ENCODE assay signal across 20 mouse cellular contexts in the genomic region with DNA sequence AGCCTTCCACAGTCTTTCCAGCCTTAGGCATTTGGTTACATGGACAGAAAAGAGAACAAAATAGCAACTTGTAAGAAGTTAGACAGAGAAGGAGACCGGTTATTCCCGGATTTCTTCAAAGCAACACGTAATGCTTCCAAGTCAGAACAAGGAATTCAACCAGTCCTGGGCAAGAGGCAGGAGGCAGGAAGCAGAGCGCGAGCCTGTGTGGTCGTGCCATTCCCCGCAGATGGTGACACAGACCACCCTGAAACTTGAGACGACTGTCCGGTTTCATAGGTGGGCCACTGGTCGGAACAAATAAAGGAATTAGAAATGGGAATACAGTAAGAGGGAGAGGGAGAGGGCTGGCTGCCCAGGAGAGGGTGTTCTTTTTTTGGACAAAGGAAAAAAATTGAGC. TPM values are rescaled to one million over a fixed set of nuclear protein-coding genes. Genes with fewer than 3 reads are reported as not detected.
DNase-seq lines count a peak whose midpoint lies in the region; ATAC-seq lines count a peak whose summit lies in the region.
"Had no signal": no experiment of that assay in that cellular context is flagged by ENCODE, and none has a peak within 500 bp of the region (broad histone marks: within the 10 kb centered on the region; RNA-seq: fewer than 3 reads in every experiment).

No protein-coding gene starts in this region.

- peaks cover 39% of the 10 kb centered on the region for H3K4me1 ChIP-seq in heart, embryonic 12.5 days (replicated peaks)
- H3K4me1 ChIP-seq in kidney, embryonic 15.5 days: peaks cover 24% of the 10 kb centered on the region
- H3K4me1 ChIP-seq in embryonic facial prominence, embryonic 14.5 days (ENCODE audit: control insufficient read depth, insufficient read depth, low read length): no peaks in the 10 kb centered on the region
- H3K4me1 ChIP-seq in liver, embryonic 12.5 days: peaks cover 34% of the 10 kb centered on the region
- H3K4me1 ChIP-seq: forebrain, embryonic 13.5 days had no signal

- H3K27me3 ChIP-seq in heart, embryonic 12.5 days (replicated peaks): no peaks in the 10 kb centered on the region
- no peaks in the 10 kb centered on the region for H3K27me3 ChIP-seq in kidney, embryonic 15.5 days
- no peaks in the 10 kb centered on the region for H3K27me3 ChIP-seq in embryonic facial prominence, embryonic 14.5 days (replicated peaks; ENCODE audit: control insufficient read depth, insufficient read depth, low read length)
- H3K27me3 ChIP-seq in liver, embryonic 12.5 days (replicated peaks): no peaks in the 10 kb centered on the region

- H3K4me3 ChIP-seq in heart, embryonic 12.5 days: no peak overlapping the region
- no peak overlapping the region for H3K4me3 ChIP-seq in kidney, embryonic 15.5 days (replicated peaks)
- H3K4me3 ChIP-seq in embryonic facial prominence, embryonic 14.5 days (ENCODE audit: low read depth, low read length): no peak overlapping the region
- no peak overlapping the region for H3K4me3 ChIP-seq in liver, embryonic 12.5 days
- H3K4me3 ChIP-seq: forebrain, embryonic 13.5 days; layer of hippocampus, adult 2 months; limb, embryonic 12.5 days; midbrain, embryonic 13.5 days had no signal

- H3K36me3 ChIP-seq in heart, embryonic 12.5 days: no peaks in the 10 kb centered on the region
- H3K36me3 ChIP-seq in kidney, embryonic 15.5 days: no peaks in the 10 kb centered on the region
- H3K36me3 ChIP-seq in embryonic facial prominence, embryonic 14.5 days (ENCODE audit: control insufficient read depth, insufficient read depth, low read length): no peaks in the 10 kb centered on the region
- H3K36me3 ChIP-seq in liver, embryonic 12.5 days: no peaks in the 10 kb centered on the region
- H3K36me3 ChIP-seq: limb, embryonic 12.5 days; midbrain, embryonic 13.5 days had no signal

- peak overlapping the region; percentile 24 for H3K4me2 ChIP-seq in heart, embryonic 12.5 days
- H3K4me2 ChIP-seq in kidney, embryonic 15.5 days: 0 out of 2 replicates have a peak overlapping the region, but pooled peaks have one; percentile 3
- H3K4me2 ChIP-seq in embryonic facial prominence, embryonic 14.5 days (ENCODE audit: low read depth, low read length): no peak overlapping the region
- H3K4me2 ChIP-seq in liver, embryonic 12.5 days: no peak overlapping the region; the same call in 1 of the 2 replicates
- H3K4me2 ChIP-seq: forebrain, embryonic 13.5 days; limb, embryonic 12.5 days; midbrain, embryonic 13.5 days had no signal

- 32% methylated on average over 10 of the region's 10 CpGs for WGBS in heart, embryonic 12.5 days
- WGBS in kidney, embryonic 15.5 days: 20% methylated on average over 10 of the region's 10 CpGs
- 19% methylated on average over 10 of the region's 10 CpGs for WGBS in embryonic facial prominence, embryonic 14.5 days
- WGBS in liver, embryonic 12.5 days (ENCODE audit: insufficient replicate concordance): 38% methylated on average over 10 of the region's 10 CpGs

- H3K27ac ChIP-seq in heart, embryonic 12.5 days (ENCODE audit: poor library complexity, severe bottlenecking): peak overlapping the region; percentile 87
- H3K27ac ChIP-seq in kidney, embryonic 15.5 days: peak overlapping the region; percentile 75
- no peak overlapping the region for H3K27ac ChIP-seq in embryonic facial prominence, embryonic 14.5 days (replicated peaks; ENCODE audit: low read depth, low read length)
- H3K27ac ChIP-seq in liver, embryonic 12.5 days: peak overlapping the region; percentile 60
- H3K27ac ChIP-seq: forebrain, embryonic 13.5 days; layer of hippocampus, adult 2 months; limb, embryonic 12.5 days; midbrain, embryonic 13.5 days had no signal

- no peak for DNase-seq in heart, adult 18-20 months
- DNase-seq in kidney, adult 8-10 months: no peak
- DNase-seq in embryonic facial prominence, embryonic 14.5 days (ENCODE audit: low spot score): peak; percentile 7
- no peak for DNase-seq in adrenal gland, adult 8-10 months
- DNase-seq in layer of hippocampus, postnatal 14 days (ENCODE audit: low spot score in 2 of 2): no peak
- DNase-seq: adrenal gland, postnatal 25 days; cerebellum, adult 18-20 months; kidney, adult 18-20 months; lung, adult 18-20 months; lung, postnatal 4 days; thymus, adult 18-20 months had no signal

- 0 out of 2 replicates have a peak, but pooled peaks cover 4% of the 10 kb centered on the region for H3K9me3 ChIP-seq in heart, embryonic 12.5 days (replicated peaks)
- H3K9me3 ChIP-seq in kidney, embryonic 15.5 days (replicated peaks): no peaks in the 10 kb centered on the region
- no peaks in the 10 kb centered on the region for H3K9me3 ChIP-seq in embryonic facial prominence, embryonic 14.5 days (ENCODE audit: control insufficient read depth, low read length)
- no peaks in the 10 kb centered on the region for H3K9me3 ChIP-seq in liver, embryonic 12.5 days (replicated peaks)
- H3K9me3 ChIP-seq: forebrain, embryonic 13.5 days; limb, embryonic 12.5 days; midbrain, embryonic 13.5 days had no signal

- no peak for ATAC-seq in heart, embryonic 12.5 days (ENCODE audit: insufficient number of reproducible peaks, low FRiP score)
- peak; percentile 55; the same call in 1 of the 2 replicates for ATAC-seq in kidney, embryonic 15.5 days (replicated peaks; ENCODE audit: low FRiP score)
- ATAC-seq in embryonic facial prominence, embryonic 14.5 days (ENCODE audit: low read depth): no peak
- ATAC-seq in liver, embryonic 12.5 days: no peak
- ATAC-seq: activated CD4-positive, CD25-positive, alpha-beta regulatory T cell, adult 4 months; forebrain, embryonic 13.5 days; midbrain, embryonic 13.5 days; Patski had no signal

- no peak overlapping the region for H3K9ac ChIP-seq in heart, embryonic 12.5 days
- H3K9ac ChIP-seq in kidney, embryonic 15.5 days: no peak overlapping the region
- H3K9ac ChIP-seq in embryonic facial prominence, embryonic 14.5 days (ENCODE audit: low read depth, low read length): no peak overlapping the region; the same call in 1 of the 2 replicates
- H3K9ac ChIP-seq in liver, embryonic 12.5 days: no peak overlapping the region
- H3K9ac ChIP-seq: forebrain, embryonic 13.5 days; limb, embryonic 12.5 days; midbrain, embryonic 13.5 days had no signal

RNA-seq across cellular contexts. Expression of a gene that starts 6.1 kb away (rescaled TPM):
- 8.7 and 8.8 TPM in 2 replicates for polyA plus RNA-seq in heart, embryonic 12.5 days (2016; fragmentation: Nextera tagmentation; extraction: Ambion mirVana)
- 10 to 100 TPM; 16.1 to 21.1 TPM for total RNA-seq in heart, adult 18-20 months (2021)
- 7.4 and 7.5 TPM in 2 replicates for polyA plus RNA-seq in kidney, embryonic 15.5 days (2015; fragmentation: Nextera tagmentation; extraction: Ambion mirVana)
- polyA plus RNA-seq in embryonic facial prominence, embryonic 14.5 days (2014; fragmentation: Nextera tagmentation; extraction: Ambion mirVana): 3.2 and 3.5 TPM in 2 replicates
- 8.5 and 9.8 TPM in 2 replicates for polyA plus RNA-seq in liver, embryonic 12.5 days (2016; fragmentation: Nextera tagmentation; extraction: Ambion mirVana)
- 1 to 10 TPM; 3.4 to 9.2 (median 7.4) TPM for total RNA-seq in adrenal gland, adult 8-10 months (2022)
- total RNA-seq in layer of hippocampus, postnatal 14 days (2021): 1 to 10 TPM; 4.7 to 5.6 TPM
- polyA plus RNA-seq: Patski had no signal

RNA-seq across cellular contexts. Expression of a gene that starts 45.8 kb away (rescaled TPM):
- polyA plus RNA-seq in heart, embryonic 12.5 days (2016; fragmentation: Nextera tagmentation; extraction: Ambion mirVana): 1.3 and 1.6 TPM in 2 replicates
- under 1 TPM; 0.25 to 0.39 TPM for total RNA-seq in heart, adult 18-20 months (2021)
- polyA plus RNA-seq in kidney, embryonic 15.5 days (2015; fragmentation: Nextera tagmentation; extraction: Ambion mirVana): 0.17 and 0.40 TPM in 2 replicates
- polyA plus RNA-seq in embryonic facial prominence, embryonic 14.5 days (2014; fragmentation: Nextera tagmentation; extraction: Ambion mirVana): 0.67 and 0.80 TPM in 2 replicates
- 0.10 and 0.12 TPM in 2 replicates for polyA plus RNA-seq in liver, embryonic 12.5 days (2016; fragmentation: Nextera tagmentation; extraction: Ambion mirVana)
- 1 to 10 TPM; 4.0 to 5.9 (median 4.8) TPM for total RNA-seq in adrenal gland, adult 8-10 months (2022)
- total RNA-seq in layer of hippocampus, postnatal 14 days (2021): 100 to 1,000 TPM; 138 to 149 TPM
- polyA plus RNA-seq: activated CD4-positive, CD25-positive, alpha-beta regulatory T cell, adult 4 months; Patski had no signal

Comparison
In these comparisons a context has a peak if more than half of its experiments do, and no peak if none do; other contexts are left out.
1. H3K4me2 ChIP-seq: peak in heart, embryonic 12.5 days (single experiment) and kidney, embryonic 15.5 days (single experiment); none in embryonic facial prominence, embryonic 14.5 days (single experiment) and liver, embryonic 12.5 days (single experiment).